Mouse (Mus musculus): ENCODE measurements around the gene Gpr132. TPM values are rescaled to one million over a fixed set of nuclear protein-coding genes. Genes with fewer than 3 reads are reported as not detected.

The Gpr132 gene
- polyA plus RNA-seq, 1 experiment from 2014 or later: not detected

Other genes with a start within 250 kb of the Gpr132 start
- gene Adssl1, start 248.2 kb downstream of the Gpr132 start, polyA plus RNA-seq (2015; fragmentation: Nextera tagmentation; extraction: Ambion mirVana): 3.2 and 3.6 TPM in 2 replicates
- 66.3 and 75.0 TPM in 2 replicates for gene Siva1, start 223.5 kb downstream of the Gpr132 start, polyA plus RNA-seq (2015; fragmentation: Nextera tagmentation; extraction: Ambion mirVana)
- gene Akt1, start 193.3 kb downstream of the Gpr132 start, polyA plus RNA-seq (2015; fragmentation: Nextera tagmentation; extraction: Ambion mirVana): 73.4 and 101 TPM in 2 replicates
- 2.1 TPM in 2 replicates for gene Zbtb42, start 189.4 kb downstream of the Gpr132 start, polyA plus RNA-seq (2015; fragmentation: Nextera tagmentation; extraction: Ambion mirVana)
- gene Cep170b, start 147.8 kb downstream of the Gpr132 start, polyA plus RNA-seq (2015; fragmentation: Nextera tagmentation; extraction: Ambion mirVana): 23.7 and 26.9 TPM in 2 replicates
- gene Pld4, start 107.6 kb downstream of the Gpr132 start, polyA plus RNA-seq (2015; fragmentation: Nextera tagmentation; extraction: Ambion mirVana): 6.7 and 8.6 TPM in 2 replicates
- gene Ahnak2, start 65.6 kb downstream of the Gpr132 start, polyA plus RNA-seq (2015; fragmentation: Nextera tagmentation; extraction: Ambion mirVana): 2.8 and 2.9 TPM in 2 replicates
- gene Clba1, start 59.3 kb downstream of the Gpr132 start, polyA plus RNA-seq (2015; fragmentation: Nextera tagmentation; extraction: Ambion mirVana): 20.2 and 21.1 TPM in 2 replicates
- 46.9 and 56.1 TPM in 2 replicates for gene Cdca4, start 38.8 kb downstream of the Gpr132 start, polyA plus RNA-seq (2015; fragmentation: Nextera tagmentation; extraction: Ambion mirVana)
- 8.6 and 9.6 TPM in 2 replicates for gene Jag2, start 61.5 kb upstream of the Gpr132 start, polyA plus RNA-seq (2015; fragmentation: Nextera tagmentation; extraction: Ambion mirVana)
- 55.1 and 74.8 TPM in 2 replicates for gene Nudt14, start 73.9 kb upstream of the Gpr132 start, polyA plus RNA-seq (2015; fragmentation: Nextera tagmentation; extraction: Ambion mirVana)
- 35.0 and 41.4 TPM in 2 replicates for gene Btbd6, start 108.3 kb upstream of the Gpr132 start, polyA plus RNA-seq (2015; fragmentation: Nextera tagmentation; extraction: Ambion mirVana)
- gene Brf1, start 132.5 kb upstream of the Gpr132 start, polyA plus RNA-seq (2015; fragmentation: Nextera tagmentation; extraction: Ambion mirVana): 55.8 and 55.9 TPM in 2 replicates
- 26.1 and 27.8 TPM in 2 replicates for gene Pacs2, start 146.3 kb upstream of the Gpr132 start, polyA plus RNA-seq (2015; fragmentation: Nextera tagmentation; extraction: Ambion mirVana)
- gene Tex22, start 206.3 kb upstream of the Gpr132 start, polyA plus RNA-seq (2015; fragmentation: Nextera tagmentation; extraction: Ambion mirVana): not detected in 2 replicates
- 14.8 and 15.1 TPM in 2 replicates for gene Mta1, start 230.1 kb upstream of the Gpr132 start, polyA plus RNA-seq (2015; fragmentation: Nextera tagmentation; extraction: Ambion mirVana)

Data from neural tube, embryonic 13.5 days (tissue).